Mouse (Mus musculus) mouse embryonic stem cell (cell line): ENCODE results near the gene Baiap2l1.

ENCODE experiments used
- in situ Hi-C, 2 experiments: fragments of 300-500 bp; cut with MboI; formaldehyde crosslinking; loops; 1 replicate in 1 of 2; 3 replicates in 1 of 2; pipeline ENCODE4 v1.14.3; 2019 to 2020; ENCODE audit warnings: low sequenced_read_pairs in 2 of 2, low pct_unique_long_range_greater_than_20kb in 1 of 2, mixed read lengths in 1 of 2; ENCODE audit not compliant: unreplicated experiment in 1 of 2

Baiap2l1 gene

GRCm38 (mm10) chr5:144249871-144250270, 108.0 kb downstream of the Baiap2l1 start:
- in situ Hi-C loops: loop anchor here in 1 of 2 experiments (25.0 kb wide), 1 partner anchor 487 kb away; no protein-coding TSS in a partner anchor

DNA sequence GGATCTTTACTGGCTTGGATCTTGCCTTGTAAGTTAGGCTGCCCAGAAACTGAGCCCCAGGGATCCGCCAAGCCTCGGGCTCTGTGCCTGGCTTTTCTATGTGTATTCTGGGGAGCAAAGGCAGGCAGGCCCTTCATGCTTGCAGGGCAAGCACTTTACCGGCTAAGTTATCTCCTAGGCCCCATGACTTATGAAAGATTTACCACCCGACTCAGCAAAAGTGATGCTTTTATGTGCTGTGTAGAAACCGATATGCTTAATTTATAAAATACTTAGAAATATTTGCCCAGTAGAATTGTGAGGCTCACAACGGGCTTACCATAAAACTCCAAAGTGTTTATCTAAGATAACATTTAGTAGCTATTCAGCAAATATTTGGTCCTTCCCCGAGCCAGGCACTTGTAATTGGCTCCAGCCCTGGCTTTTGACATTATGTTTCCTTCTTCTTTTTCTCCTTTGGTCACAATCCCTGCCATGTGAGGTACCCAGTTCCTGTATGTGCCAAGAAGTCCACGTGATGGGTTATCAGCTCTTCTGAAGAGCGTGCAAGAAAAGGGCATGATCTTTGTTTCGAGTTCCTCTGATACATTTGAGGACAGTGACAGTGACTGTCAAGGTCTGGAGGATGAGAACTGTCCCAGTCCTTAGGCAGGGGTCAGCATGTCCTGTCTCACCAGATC, 109.9 kb downstream of the Baiap2l1 start:
- in situ Hi-C loops: loop anchor here in 1 of 2 experiments (25.0 kb wide), 1 partner anchor 489 kb away; no protein-coding TSS in a partner anchor

- in situ Hi-C loops: loop anchor here in 1 of 2 experiments (25.0 kb wide), 1 partner anchor 490 kb away; no protein-coding TSS in a partner anchor
These were observed 110.6 kb downstream of the Baiap2l1 start for GRCm38 (mm10) chr5:144247307-144247706.

- in situ Hi-C loops: loop anchor here in 1 of 2 experiments (25.0 kb wide), 1 partner anchor 491 kb away; no protein-coding TSS in a partner anchor
These were observed 111.2 kb downstream of the Baiap2l1 start for GRCm38 (mm10) chr5:144246669-144247068.

GRCm38 (mm10) chr5:144245592-144245991, 112.3 kb downstream of the Baiap2l1 start:
- in situ Hi-C loops: loop anchor here in 1 of 2 experiments (25.0 kb wide), 1 partner anchor 492 kb away; no protein-coding TSS in a partner anchor

- in situ Hi-C loops: loop anchor here in 1 of 2 experiments (25.0 kb wide), 1 partner anchor 493 kb away; no protein-coding TSS in a partner anchor
These were observed 113.9 kb downstream of the Baiap2l1 start, which contains the start of gene Bri3 for GRCm38 (mm10) chr5:144243901-144244487. Gene Bri3, plus strand, starts transcription at chr5:144244437.

DNA sequence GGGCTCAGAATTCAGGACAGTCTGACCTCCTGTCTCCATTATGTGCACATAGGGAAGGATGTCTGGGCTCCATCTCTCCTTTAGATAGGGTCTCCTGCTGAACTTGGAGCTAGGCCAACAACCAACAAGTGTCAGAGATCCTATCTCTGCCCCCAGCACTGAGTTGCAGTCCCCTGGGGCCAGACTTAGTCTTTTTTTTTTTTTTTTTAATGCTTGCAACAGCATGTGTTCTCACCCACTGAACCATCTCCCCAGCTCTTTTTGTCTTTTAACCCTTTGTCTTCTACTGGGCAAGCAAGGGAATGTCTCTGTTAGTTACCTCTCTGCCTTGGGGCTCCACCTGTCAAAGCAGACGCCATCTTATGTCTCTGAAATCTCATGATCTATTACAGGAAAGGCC, 118.9 kb downstream of the Baiap2l1 start:
- in situ Hi-C loops: loop anchor here in 1 of 2 experiments (10.0 to 25.0 kb wide), 2 partner anchors 146 to 498 kb away; no protein-coding TSS in a partner anchor

DNA sequence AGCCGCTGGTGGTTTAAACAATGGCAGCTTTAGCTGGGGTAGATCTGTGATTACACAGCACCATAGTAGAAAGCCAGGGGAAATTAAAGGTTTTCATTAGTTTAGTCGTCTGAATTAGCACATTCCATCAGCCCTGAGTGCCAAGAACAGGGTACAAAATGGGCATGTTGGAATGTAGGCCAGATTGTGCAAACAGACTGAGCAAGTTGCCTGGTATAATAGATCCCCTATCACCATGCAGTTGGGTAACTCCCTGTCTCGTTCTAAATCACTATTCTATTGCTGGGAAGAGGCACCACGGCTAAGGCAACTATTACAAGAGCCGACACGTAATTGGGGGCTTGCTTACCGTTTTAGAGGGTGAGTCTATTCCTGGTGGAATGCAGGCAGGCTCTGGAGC, 123.2 kb downstream of the Baiap2l1 start:
- in situ Hi-C loops: loop anchor here in 1 of 2 experiments (10.0 to 25.0 kb wide), 2 partner anchors 150 to 503 kb away; no protein-coding TSS in a partner anchor

DNA sequence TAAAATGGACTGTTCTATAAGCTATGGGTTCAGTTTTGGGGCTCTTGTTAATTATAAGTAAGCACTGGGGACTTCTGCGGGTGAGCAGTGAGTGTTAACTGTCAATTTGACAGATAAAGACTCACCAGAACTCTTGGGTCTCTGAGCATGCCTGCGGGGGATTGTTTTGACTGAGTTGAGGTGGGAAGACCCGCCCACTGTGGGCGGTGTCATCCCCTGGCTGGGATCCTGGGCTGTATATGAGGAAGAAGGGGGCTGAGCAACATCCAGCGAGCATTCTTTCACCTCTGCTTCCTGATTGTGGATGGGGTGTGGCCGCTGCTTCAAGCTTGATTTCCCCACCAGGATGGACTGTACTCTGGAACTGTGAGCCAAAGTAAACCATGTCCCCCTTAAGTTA, 123.7 kb downstream of the Baiap2l1 start:
- in situ Hi-C loops: loop anchor here in 1 of 2 experiments (10.0 to 25.0 kb wide), 2 partner anchors 151 to 503 kb away; no protein-coding TSS in a partner anchor

- in situ Hi-C loops: loop anchor here in 1 of 2 experiments (10.0 to 25.0 kb wide), 2 partner anchors 152 to 505 kb away; no protein-coding TSS in a partner anchor
These were observed 125.4 kb downstream of the Baiap2l1 start for GRCm38 (mm10) chr5:144232531-144232930.

- in situ Hi-C loops: loop anchor here in 1 of 2 experiments (10.0 to 25.0 kb wide), 2 partner anchors 153 to 506 kb away; no protein-coding TSS in a partner anchor
These were observed 126.5 kb downstream of the Baiap2l1 start for GRCm38 (mm10) chr5:144231410-144231809.

DNA sequence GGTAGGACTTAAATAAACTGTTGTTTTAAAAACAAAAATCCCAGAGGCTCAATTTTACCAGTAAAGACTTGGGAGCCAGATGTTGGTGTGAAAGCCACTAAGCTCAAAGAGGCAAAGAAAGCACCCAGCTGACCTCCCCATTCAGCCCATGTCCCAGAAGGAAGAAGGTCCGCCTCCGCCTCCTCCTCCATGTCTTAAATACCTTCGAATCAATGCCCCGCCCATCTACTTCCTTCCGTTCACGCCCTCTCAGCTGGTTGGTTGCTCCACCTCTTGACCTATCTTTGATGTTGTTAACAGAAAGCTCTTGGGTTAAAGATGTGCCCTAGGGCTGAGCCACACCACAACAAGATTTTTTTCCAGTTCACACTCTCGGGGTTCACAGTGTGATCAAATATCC, 127.7 kb downstream of the Baiap2l1 start:
- in situ Hi-C loops: loop anchor here in 1 of 2 experiments (10.0 to 25.0 kb wide), 2 partner anchors 155 to 507 kb away; no protein-coding TSS in a partner anchor

DNA sequence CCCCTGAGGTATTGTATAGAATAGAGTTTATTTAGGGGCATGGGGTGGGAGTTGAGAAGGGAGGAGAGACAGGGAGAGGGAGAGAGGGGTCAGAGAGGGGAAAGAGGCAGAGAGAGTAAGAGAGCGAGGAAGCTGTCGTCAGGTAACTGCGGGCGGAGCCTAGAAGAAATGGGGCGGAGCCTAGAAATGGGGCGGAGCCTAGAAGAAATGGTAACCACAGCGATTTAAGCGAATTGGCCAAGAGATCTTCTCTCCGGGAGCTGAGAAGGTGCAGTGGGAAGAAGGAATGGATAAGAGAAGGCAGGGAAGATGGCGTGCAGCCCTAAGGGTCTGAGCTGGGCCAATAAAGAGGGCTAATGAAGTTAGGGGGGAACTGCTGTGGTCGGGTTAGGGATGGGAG, 131.7 kb downstream of the Baiap2l1 start:
- in situ Hi-C loops: loop anchor here in 1 of 2 experiments (25.0 kb wide), 1 partner anchor 511 kb away; no protein-coding TSS in a partner anchor

- in situ Hi-C loops: no loop called here
These were observed 133.8 kb downstream of the Baiap2l1 start for GRCm38 (mm10) chr5:144223899-144224816.

DNA sequence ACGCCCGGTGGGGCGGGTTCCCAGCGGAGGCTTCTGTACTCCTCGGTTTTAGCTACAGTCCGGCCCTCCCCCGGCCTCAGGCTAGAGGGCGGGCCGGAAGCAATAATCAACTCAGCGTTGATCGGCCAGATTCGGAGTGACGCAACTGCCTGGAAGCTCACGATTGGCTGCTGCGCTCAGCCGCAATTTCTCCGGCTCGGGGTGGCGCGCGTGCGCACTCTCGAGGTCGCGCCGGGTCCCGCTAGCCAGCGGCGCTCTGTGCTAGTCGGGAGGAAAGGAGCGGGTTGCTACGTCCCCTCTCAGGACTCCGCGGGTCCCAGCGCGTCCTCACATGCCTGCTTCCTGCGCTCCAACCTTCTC, 134.4 kb downstream of the Baiap2l1 start, which contains the start of gene Tecpr1:
Tecpr1 (minus strand) TSS at position 113 of the 360 bp plus-strand sequence.
- in situ Hi-C loops: no loop called here

- in situ Hi-C loops: no loop called here
These were observed 135.0 kb downstream of the Baiap2l1 start for GRCm38 (mm10) chr5:144222811-144223502.

DNA sequence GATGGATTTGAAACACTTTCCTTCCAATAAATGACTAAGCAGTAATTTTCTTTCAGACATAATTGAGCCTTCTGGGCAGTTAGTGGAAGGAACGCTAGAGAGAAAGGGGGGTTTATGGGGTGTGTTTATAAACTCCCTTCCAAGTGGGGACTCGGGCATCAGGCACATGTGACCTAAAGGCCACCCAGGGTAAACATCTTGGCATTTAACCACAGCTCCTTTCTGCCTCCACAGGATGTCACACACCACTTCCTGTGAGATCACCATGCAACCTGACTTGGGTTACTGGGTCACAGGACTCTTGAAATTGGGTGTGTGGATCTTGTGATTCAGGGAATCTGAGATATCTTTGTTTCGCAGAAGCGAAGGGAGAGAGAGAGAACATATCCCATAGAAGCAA, 136.6 kb downstream of the Baiap2l1 start:
- in situ Hi-C loops: no loop called here
